Mouse (Mus musculus) MEL (cell line): ENCODE data around the gene Vav2. TPM values are rescaled to one million over a fixed set of nuclear protein-coding genes. Genes with fewer than 3 reads are reported as not detected.

Experiments used
- DNase-seq: peaks from one replicate; pipeline ENCODE4 v3.0.0; 2011; ENCODE audit warnings: low read depth, low spot score
- H3K27ac ChIP-seq: 2 replicates; pipeline ENCODE4 v1.5.1; 2012; ENCODE audit warnings: low read depth, mild to moderate bottlenecking, control low read depth, low read length, moderate library complexity; ENCODE audit not compliant: control insufficient read depth
- H3K27me3 ChIP-seq, 2 experiments: fragments of 150-350 bp in 1 of 2; sonication (generic) in 1 of 2; 2 replicates each; pipeline ENCODE4 v1.6.1; 2012; ENCODE audit warnings: low read length in 2 of 2, mild to moderate bottlenecking in 2 of 2, improper control_type of control experiment in 1 of 2, moderate library complexity in 1 of 2; ENCODE audit not compliant: insufficient read depth in 2 of 2, control insufficient read depth in 1 of 2
- H3K36me3 ChIP-seq, 2 experiments: 2 replicates each; pipeline ENCODE4 v1.6.1; 2012 to 2014; ENCODE audit warnings: low read length in 2 of 2, improper control_type of control experiment in 1 of 2, inconsistent platforms in 1 of 2, mild to moderate bottlenecking in 1 of 2; ENCODE audit not compliant: insufficient read depth in 2 of 2, control insufficient read depth in 1 of 2
- H3K4me1 ChIP-seq, 2 experiments: fragments of 150-350 bp in 1 of 2; sonication (generic) in 1 of 2; 2 replicates each; pipeline ENCODE4 v1.6.1; 2012; ENCODE audit warnings: low read length in 2 of 2, improper control_type of control experiment in 1 of 2, mild to moderate bottlenecking in 1 of 2; ENCODE audit not compliant: insufficient read depth in 2 of 2, control insufficient read depth in 1 of 2
- H3K4me3 ChIP-seq, 2 experiments: fragments of 150-350 bp in 1 of 2; sonication (generic) in 1 of 2; 2 replicates each; pipeline ENCODE4 v1.5.1; 2012; ENCODE audit warnings: low read depth in 2 of 2, low read length in 2 of 2, mild to moderate bottlenecking in 2 of 2, moderate library complexity in 2 of 2, control low read depth in 1 of 2, improper control_type of control experiment in 1 of 2; ENCODE audit not compliant: control insufficient read depth in 1 of 2, insufficient read depth in 1 of 2
- H3K79me2 ChIP-seq: 2 replicates; pipeline ENCODE4 v1.6.1; 2012; ENCODE audit warnings: mild to moderate bottlenecking, low read length, moderate library complexity; ENCODE audit not compliant: control insufficient read depth, poor library complexity, insufficient read depth
- H3K9ac ChIP-seq: 2 replicates; pipeline ENCODE4 v1.6.1; 2012; ENCODE audit warnings: low read depth, mild to moderate bottlenecking, control low read depth, low read length, moderate library complexity; ENCODE audit not compliant: control insufficient read depth, poor library complexity, severe bottlenecking
- H3K9me3 ChIP-seq: fragments of 150-350 bp; sonication (generic); replicated peaks from 2 replicates; pipeline ENCODE4 v1.6.1; 2012; ENCODE audit warnings: mild to moderate bottlenecking, low read length, improper control_type of control experiment, moderate library complexity; ENCODE audit not compliant: insufficient read depth
- BHLHE40 ChIP-seq: IDR thresholded peaks from 2 replicates; pipeline ENCODE4 v1.6.1; 2012; ENCODE audit warnings: low read depth, mild to moderate bottlenecking, inconsistent platforms, low read length, improper control_type of control experiment, borderline replicate concordance
- CHD2 ChIP-seq: IDR thresholded peaks from 2 replicates; pipeline ENCODE4 v1.6.1; 2011; ENCODE audit warnings: low read length, improper control_type of control experiment
- CTCF ChIP-seq, 3 experiments: IDR thresholded peaks in 2 of 3; conservative IDR thresholded peaks in 1 of 3; 2 replicates each; pipeline ENCODE4 v1.5.1; 2011 to 2012; ENCODE audit warnings: low read length in 3 of 3, low read depth in 2 of 3, mild to moderate bottlenecking in 2 of 3, improper control_type of control experiment in 1 of 3, inconsistent platforms in 1 of 3, mixed read lengths in 1 of 3, moderate library complexity in 1 of 3; ENCODE audit not compliant: control insufficient read depth in 1 of 3, insufficient read depth in 1 of 3, poor library complexity in 1 of 3, severe bottlenecking in 1 of 3
- E2F4 ChIP-seq: IDR thresholded peaks from 2 replicates; pipeline ENCODE4 v1.6.1; 2011; ENCODE audit warnings: low read depth, low read length, improper control_type of control experiment, borderline replicate concordance
- ELF1 ChIP-seq: IDR thresholded peaks from 2 replicates; pipeline ENCODE4 v1.6.1; 2014; ENCODE audit warnings: low read depth, mild to moderate bottlenecking, inconsistent platforms, low read length, improper control_type of control experiment, moderate library complexity
- EP300 ChIP-seq, 2 experiments: IDR thresholded peaks; 2 replicates each; pipeline ENCODE4 v1.6.1; 2011; ENCODE audit warnings: improper control_type of control experiment in 2 of 2, low read length in 2 of 2, low read depth in 1 of 2, mild to moderate bottlenecking in 1 of 2
- ETS1 ChIP-seq: IDR thresholded peaks from 2 replicates; pipeline ENCODE4 v1.6.1; 2012; ENCODE audit warnings: low read depth, mild to moderate bottlenecking, inconsistent platforms, low read length, improper control_type of control experiment, moderate library complexity
- GABPA ChIP-seq: IDR thresholded peaks from 2 replicates; pipeline ENCODE4 v1.6.1; 2012; ENCODE audit warnings: low read depth, mild to moderate bottlenecking, inconsistent platforms, low read length, improper control_type of control experiment, moderate library complexity
- GATA1 ChIP-seq: IDR thresholded peaks from 2 replicates; pipeline ENCODE4 v1.6.1; 2011; ENCODE audit warnings: low read depth, low read length, improper control_type of control experiment
- HCFC1 ChIP-seq: IDR thresholded peaks from 2 replicates; pipeline ENCODE4 v1.6.1; 2012; ENCODE audit warnings: low read depth, mild to moderate bottlenecking, inconsistent platforms, low read length, improper control_type of control experiment, moderate library complexity
- JUND ChIP-seq: IDR thresholded peaks from 2 replicates; pipeline ENCODE4 v1.6.1; 2011; ENCODE audit warnings: low read depth, mild to moderate bottlenecking, improper control_type of control experiment, low read length
- KAT2A ChIP-seq: conservative IDR thresholded peaks from 2 replicates; pipeline ENCODE4 v1.6.1; 2012; ENCODE audit warnings: low read depth, low read length, improper control_type of control experiment, inconsistent platforms
- MAFK ChIP-seq: IDR thresholded peaks from 2 replicates; pipeline ENCODE4 v1.6.1; 2011; ENCODE audit warnings: low read depth, mild to moderate bottlenecking, low read length, improper control_type of control experiment, borderline replicate concordance
- MAX ChIP-seq: IDR thresholded peaks from 2 replicates; pipeline ENCODE4 v1.6.1; 2011; ENCODE audit warnings: low read length, improper control_type of control experiment
- MAZ ChIP-seq: IDR thresholded peaks from 2 replicates; pipeline ENCODE4 v1.6.1; 2012; ENCODE audit warnings: low read depth, mild to moderate bottlenecking, inconsistent platforms, low read length, improper control_type of control experiment
- MEF2A ChIP-seq: IDR thresholded peaks from 2 replicates; pipeline ENCODE4 v1.6.1; 2014; ENCODE audit warnings: low read depth, mild to moderate bottlenecking, inconsistent platforms, low read length, improper control_type of control experiment; ENCODE audit not compliant: poor library complexity, insufficient replicate concordance, severe bottlenecking; ENCODE audit errors: extremely low read depth
- MXI1 ChIP-seq: IDR thresholded peaks from 2 replicates; pipeline ENCODE4 v1.6.1; 2011; ENCODE audit warnings: mild to moderate bottlenecking, low read depth, low read length, improper control_type of control experiment
- MYC ChIP-seq: IDR thresholded peaks from 2 replicates; pipeline ENCODE4 v1.6.1; 2011; ENCODE audit warnings: low read depth, mild to moderate bottlenecking, low read length, improper control_type of control experiment, moderate library complexity
- NELFE ChIP-seq: IDR thresholded peaks from 2 replicates; pipeline ENCODE4 v1.6.1; 2011; ENCODE audit warnings: low read depth, low read length, improper control_type of control experiment
- NRF1 ChIP-seq: IDR thresholded peaks from 2 replicates; pipeline ENCODE4 v1.6.1; 2014; ENCODE audit warnings: low read depth, mild to moderate bottlenecking, inconsistent platforms, low read length, improper control_type of control experiment, moderate library complexity; ENCODE audit not compliant: poor library complexity, insufficient read depth, severe bottlenecking
- POLR2A ChIP-seq, 2 experiments: IDR thresholded peaks; 2 replicates each; pipeline ENCODE4 v1.6.1; 2011 to 2012; ENCODE audit warnings: low read length in 2 of 2, mild to moderate bottlenecking in 2 of 2, control low read depth in 1 of 2, improper control_type of control experiment in 1 of 2, low read depth in 1 of 2, moderate library complexity in 1 of 2; ENCODE audit not compliant: control insufficient read depth in 1 of 2, insufficient read depth in 1 of 2, poor library complexity in 1 of 2
- POLR2AphosphoS2 ChIP-seq: IDR thresholded peaks from 2 replicates; pipeline ENCODE4 v1.6.1; 2011; ENCODE audit warnings: low read length, improper control_type of control experiment
- RAD21 ChIP-seq: IDR thresholded peaks from 2 replicates; pipeline ENCODE4 v1.6.1; 2011; ENCODE audit warnings: mild to moderate bottlenecking, low read depth, low read length, improper control_type of control experiment
- RCOR1 ChIP-seq: IDR thresholded peaks from 2 replicates; pipeline ENCODE4 v1.6.1; 2012; ENCODE audit warnings: low read depth, mild to moderate bottlenecking, inconsistent platforms, low read length, improper control_type of control experiment
- SIN3A ChIP-seq: IDR thresholded peaks from 2 replicates; pipeline ENCODE4 v1.6.1; 2012; ENCODE audit warnings: low read length, improper control_type of control experiment, inconsistent platforms
- SMC3 ChIP-seq: IDR thresholded peaks from 2 replicates; pipeline ENCODE4 v1.6.1; 2011; ENCODE audit warnings: low read depth, low read length, improper control_type of control experiment
- TAL1 ChIP-seq: IDR thresholded peaks from 2 replicates; pipeline ENCODE4 v1.6.1; 2012; ENCODE audit warnings: mild to moderate bottlenecking, inconsistent platforms, low read length, moderate library complexity, mixed read lengths
- TBP ChIP-seq: IDR thresholded peaks from 2 replicates; pipeline ENCODE4 v1.8.0; 2011; ENCODE audit warnings: low read depth, low read length, improper control_type of control experiment
- TCF12 ChIP-seq: IDR thresholded peaks from 2 replicates; pipeline ENCODE4 v1.6.1; 2014; ENCODE audit warnings: low read depth, mild to moderate bottlenecking, inconsistent platforms, low read length, improper control_type of control experiment, moderate library complexity
- UBTF ChIP-seq: IDR thresholded peaks from 2 replicates; pipeline ENCODE4 v1.6.1; 2012; ENCODE audit warnings: low read depth, mild to moderate bottlenecking, inconsistent platforms, low read length, improper control_type of control experiment, moderate library complexity, borderline replicate concordance; ENCODE audit not compliant: insufficient read depth
- USF1 ChIP-seq: IDR thresholded peaks from 2 replicates; pipeline ENCODE4 v1.6.1; 2014; ENCODE audit warnings: low read depth, mild to moderate bottlenecking, inconsistent platforms, low read length, improper control_type of control experiment, moderate library complexity
- USF2 ChIP-seq, 2 experiments: IDR thresholded peaks; 2 replicates each; pipeline ENCODE4 v1.6.1; 2011 to 2012; ENCODE audit warnings: improper control_type of control experiment in 2 of 2, low read length in 2 of 2, borderline replicate concordance in 1 of 2, inconsistent platforms in 1 of 2, low read depth in 1 of 2, mild to moderate bottlenecking in 1 of 2; ENCODE audit not compliant: insufficient read depth in 1 of 2
- ZC3H11A ChIP-seq: IDR thresholded peaks from 2 replicates; pipeline ENCODE4 v1.6.1; 2012; ENCODE audit warnings: low read depth, mild to moderate bottlenecking, inconsistent platforms, low read length, improper control_type of control experiment
- ZKSCAN1 ChIP-seq: IDR thresholded peaks from 2 replicates; pipeline ENCODE4 v1.6.1; 2012; ENCODE audit warnings: low read depth, mild to moderate bottlenecking, inconsistent platforms, low read length, improper control_type of control experiment, moderate library complexity
- ZMIZ1 ChIP-seq: IDR thresholded peaks from 2 replicates; pipeline ENCODE4 v1.6.1; 2012; ENCODE audit warnings: low read depth, mild to moderate bottlenecking, inconsistent platforms, low read length, improper control_type of control experiment, moderate library complexity
- ZNF384 ChIP-seq: IDR thresholded peaks from 2 replicates; pipeline ENCODE4 v1.6.1; 2012; ENCODE audit warnings: low read depth, mild to moderate bottlenecking, inconsistent platforms, low read length, improper control_type of control experiment
- polyA plus RNA-seq, 2 experiments: library from polyadenylated mRNA; stranded (reverse) in 1 of 2; unstranded in 1 of 2; fragments of >175 nt in 1 of 2; fragments of >200 nt in 1 of 2; gene quantifications; 2 replicates each; pipeline versions ENCODE4 v1.2.1 to v1.2.4; 2012; ENCODE audit warnings: low replicate concordance in 2 of 2, low read depth in 1 of 2; ENCODE audit not compliant: insufficient read length in 2 of 2, insufficient read depth in 1 of 2, missing spikeins in 1 of 2
- total RNA-seq: library from RNA; depleted of rRNA; stranded (reverse); fragments of 300-350 nt; gene quantifications from 2 replicates; pipeline ENCODE4 v1.2.3, GENCODE M21; 2012

The Vav2 gene
- total and polyA plus RNA-seq, 3 experiments: 8.8 to 15.9 TPM; not detected in 1

DNA sequence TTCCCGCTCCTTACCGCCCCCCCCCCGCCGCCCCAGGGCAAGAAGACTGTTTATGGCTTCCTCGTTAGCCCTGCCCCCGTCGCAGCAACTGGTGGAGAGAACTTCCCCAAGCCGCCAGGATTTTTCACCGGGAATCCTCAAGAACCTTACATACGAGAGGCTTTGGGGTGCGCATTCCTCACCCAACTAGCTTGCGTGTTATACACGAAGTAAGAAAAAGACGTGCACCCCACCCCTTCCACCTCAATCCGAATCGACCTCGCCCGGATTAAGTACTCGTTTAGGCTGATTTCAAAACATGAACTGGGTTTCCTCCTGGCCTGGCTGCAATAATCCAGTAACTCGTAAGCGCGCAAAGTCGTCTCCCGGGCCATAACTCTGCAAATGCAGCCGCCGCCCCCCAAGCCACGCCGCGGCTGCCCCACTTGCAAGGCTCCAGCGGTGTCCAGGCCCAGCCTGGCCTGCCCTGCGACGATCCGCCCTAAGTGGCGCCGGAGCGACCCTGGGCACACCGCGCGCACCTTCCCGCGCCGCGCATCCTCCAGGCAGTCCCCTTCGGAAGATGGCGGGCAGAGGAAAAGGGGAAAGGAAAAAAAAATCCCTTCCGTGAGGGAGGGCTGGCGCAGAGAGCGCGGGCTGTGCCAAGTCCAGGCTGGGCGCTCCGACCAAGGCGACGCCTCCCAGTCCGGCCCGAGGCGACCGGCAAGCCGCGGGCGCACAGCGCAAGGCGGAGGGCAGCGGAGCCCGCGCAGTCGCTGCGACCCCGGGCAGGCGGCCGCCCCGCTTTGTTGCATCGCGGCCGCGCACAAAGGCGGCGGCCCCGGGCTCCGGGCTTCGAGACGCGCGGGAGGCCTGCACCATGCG is 48.0 kb upstream of the Vav2 start:
- H3K36me3 ChIP-seq: peaks cover 0 to 13% of the 10 kb centered on the region in 2 experiments; a peak in 3 of 4 replicates
- peak overlapping the region; percentile 94 for H3K9ac ChIP-seq
- peak overlapping the region; percentile 95 to 97 for H3K4me3 ChIP-seq
- H3K79me2 ChIP-seq: peaks cover 50% of the 10 kb centered on the region
- DNase-seq: peak; percentile 75
- H3K27ac ChIP-seq: peak overlapping the region; percentile 68
- H3K27me3 ChIP-seq: no peaks in the 10 kb centered on the region
- H3K4me1 ChIP-seq: peaks cover 15 to 28% of the 10 kb centered on the region in 2 experiments
- H3K9me3 ChIP-seq: no peaks in the 10 kb centered on the region
- TF ChIP-seq POLR2A (IDR thresholded peaks at IDR 0.05; ENCODE audit: control insufficient read depth in 1 of 2, insufficient read depth in 1 of 2, low read depth in 1 of 2, low read length in 2 of 2, poor library complexity in 1 of 2) (no peak), ZMIZ1 (no peak), ZC3H11A (no peak), HCFC1 (no peak), CHD2 (no peak), KAT2A (no peak), ZKSCAN1 (no peak), JUND (no peak), ZNF384 (no peak), RAD21 (no peak), MXI1 (peak; percentile 75), POLR2AphosphoS2 (no peak), USF1 (no peak), MEF2A (no peak), NRF1 (peak; percentile 30; the same call in 1 of the 2 replicates), USF2 (IDR thresholded peaks at IDR 0.05; ENCODE audit: borderline replicate concordance in 1 of 2, insufficient read depth in 1 of 2, low read depth in 1 of 2, low read length in 2 of 2) (no peak), BHLHE40 (no peak), E2F4 (no peak), TAL1 (no peak), MAX (no peak; the same call in 1 of the 2 replicates), ETS1 (no peak), MAFK (no peak), EP300 (IDR thresholded peaks at IDR 0.05; ENCODE audit: low read depth in 1 of 2, low read length in 2 of 2) (no peak), ELF1 (no peak), TBP (no peak), GABPA (no peak), RCOR1 (no peak), MAZ (peak; percentile 48; the same call in 1 of the 2 replicates), MYC (no peak), CTCF (IDR thresholded peaks at IDR 0.05 in 2 of 3, conservative IDR thresholded peaks at IDR 0.05 in 1 of 3; ENCODE audit: control insufficient read depth in 1 of 3, insufficient read depth in 1 of 3, low read depth in 2 of 3, low read length in 3 of 3, poor library complexity in 1 of 3, severe bottlenecking in 1 of 3) (no peak), TCF12 (no peak), UBTF (0 out of 2 replicates have a peak, but pooled peaks have one; percentile 70), SIN3A (peak; percentile 53), NELFE (no peak), GATA1 (no peak), SMC3 (no peak)
